Mouse (Mus musculus): ENCODE measurements at regions not wholly inside any gene's neighbourhood (a gene's known extent, or its start where the extent isn't known, plus 50 kb on each side); places are given as distances from the start of the nearest gene placed in this dataset.

GRCm38 (mm10) chr13:10741391-10741790, 380.7 kb upstream of the Chrm3 start:
- Histone ChIP-seq H3K27ac (no peak overlapping the region), H3K36me3 (replicated peaks; ENCODE audit: control insufficient read depth, insufficient read depth) (no peaks in the 10 kb centered on the region), H3K9ac (no peak overlapping the region), H3K4me1 (replicated peaks; ENCODE audit: control insufficient read depth, insufficient read depth, low read length) (no peaks in the 10 kb centered on the region), H3K27me3 (ENCODE audit: control insufficient read depth, insufficient read depth, low read length) (no peaks in the 10 kb centered on the region), H3K4me2 (replicated peaks) (no peak overlapping the region), H3K4me3 (replicated peaks; ENCODE audit: low read length) (no peak overlapping the region), H3K9me3 (ENCODE audit: control insufficient read depth, low read length) (no peaks in the 10 kb centered on the region)
- DNase-seq (ENCODE audit: low spot score) (no peak), ATAC-seq (ENCODE audit: low FRiP score) (no peak)
- 91% methylated on average over 2 of the region's 2 CpGs for WGBS

GRCm38 (mm10) chr13:10725745-10726171, 365.1 kb upstream of the Chrm3 start:
- H3K9ac ChIP-seq, result no peak overlapping the region
- ATAC-seq (ENCODE audit: low FRiP score), result no peak
- no peak for DNase-seq (ENCODE audit: low spot score)
- H3K9me3 ChIP-seq (ENCODE audit: control insufficient read depth, low read length), result no peaks in the 10 kb centered on the region
- no peaks in the 10 kb centered on the region for H3K27me3 ChIP-seq (ENCODE audit: control insufficient read depth, insufficient read depth, low read length)
- WGBS, result 58% methylated on average over 3 of the region's 3 CpGs
- H3K4me1 ChIP-seq (replicated peaks; ENCODE audit: control insufficient read depth, insufficient read depth, low read length), result no peaks in the 10 kb centered on the region
- no peak overlapping the region for H3K27ac ChIP-seq
- no peak overlapping the region for H3K4me3 ChIP-seq (replicated peaks; ENCODE audit: low read length)
- no peaks in the 10 kb centered on the region for H3K36me3 ChIP-seq (replicated peaks; ENCODE audit: control insufficient read depth, insufficient read depth)
- H3K4me2 ChIP-seq (replicated peaks), result no peak overlapping the region

GRCm38 (mm10) chr13:10725335-10725734, 364.7 kb upstream of the Chrm3 start:
- Histone ChIP-seq H3K4me1 (replicated peaks; ENCODE audit: control insufficient read depth, insufficient read depth, low read length) (no peaks in the 10 kb centered on the region), H3K36me3 (replicated peaks; ENCODE audit: control insufficient read depth, insufficient read depth) (no peaks in the 10 kb centered on the region), H3K4me3 (replicated peaks; ENCODE audit: low read length) (no peak overlapping the region), H3K4me2 (replicated peaks) (no peak overlapping the region), H3K27me3 (ENCODE audit: control insufficient read depth, insufficient read depth, low read length) (no peaks in the 10 kb centered on the region), H3K9me3 (ENCODE audit: control insufficient read depth, low read length) (no peaks in the 10 kb centered on the region), H3K9ac (no peak overlapping the region), H3K27ac (no peak overlapping the region)
- DNase-seq (ENCODE audit: low spot score), result no peak
- no peak for ATAC-seq (ENCODE audit: low FRiP score)
- 79% methylated on average over 5 of the region's 5 CpGs for WGBS

GRCm38 (mm10) chr13:10720639-10721038, 360.0 kb upstream of the Chrm3 start:
- no peaks in the 10 kb centered on the region for H3K9me3 ChIP-seq (ENCODE audit: control insufficient read depth, low read length)

GRCm38 (mm10) chr13:10711451-10711850, 350.8 kb upstream of the Chrm3 start:
- Histone ChIP-seq H3K27me3 (ENCODE audit: control insufficient read depth, insufficient read depth, low read length) (no peaks in the 10 kb centered on the region), H3K4me2 (replicated peaks) (no peak overlapping the region), H3K36me3 (replicated peaks; ENCODE audit: control insufficient read depth, insufficient read depth) (no peaks in the 10 kb centered on the region), H3K27ac (no peak overlapping the region), H3K4me1 (replicated peaks; ENCODE audit: control insufficient read depth, insufficient read depth, low read length) (no peaks in the 10 kb centered on the region), H3K9me3 (ENCODE audit: control insufficient read depth, low read length) (no peaks in the 10 kb centered on the region), H3K4me3 (replicated peaks; ENCODE audit: low read length) (no peak overlapping the region), H3K9ac (no peak overlapping the region)
- WGBS, result 78% methylated on average over 5 of the region's 5 CpGs
- DNase-seq (ENCODE audit: low spot score) (no peak), ATAC-seq (ENCODE audit: low FRiP score) (no peak)

More at GRCm38 (mm10) chr13:10720639-10721038, 360.0 kb upstream of the Chrm3 start:
- Histone ChIP-seq H3K4me2 (replicated peaks) (no peak overlapping the region), H3K4me3 (replicated peaks; ENCODE audit: low read length) (no peak overlapping the region), H3K36me3 (replicated peaks; ENCODE audit: control insufficient read depth, insufficient read depth) (no peaks in the 10 kb centered on the region), H3K9ac (no peak overlapping the region), H3K27ac (no peak overlapping the region), H3K4me1 (replicated peaks; ENCODE audit: control insufficient read depth, insufficient read depth, low read length) (no peaks in the 10 kb centered on the region), H3K27me3 (ENCODE audit: control insufficient read depth, insufficient read depth, low read length) (no peaks in the 10 kb centered on the region)
- DNase-seq (ENCODE audit: low spot score), result no peak
- no peak for ATAC-seq (ENCODE audit: low FRiP score)
- WGBS, result 91% methylated on average over 3 of the region's 3 CpGs

- Histone ChIP-seq H3K9ac (no peak overlapping the region), H3K27ac (no peak overlapping the region), H3K9me3 (ENCODE audit: control insufficient read depth, low read length) (no peaks in the 10 kb centered on the region), H3K36me3 (replicated peaks; ENCODE audit: control insufficient read depth, insufficient read depth) (no peaks in the 10 kb centered on the region), H3K27me3 (ENCODE audit: control insufficient read depth, insufficient read depth, low read length) (no peaks in the 10 kb centered on the region), H3K4me1 (replicated peaks; ENCODE audit: control insufficient read depth, insufficient read depth, low read length) (no peaks in the 10 kb centered on the region), H3K4me2 (replicated peaks) (no peak overlapping the region), H3K4me3 (replicated peaks; ENCODE audit: low read length) (no peak overlapping the region)
- WGBS, result 75% methylated on average over 4 of the region's 4 CpGs
- ATAC-seq (ENCODE audit: low FRiP score) (no peak), DNase-seq (ENCODE audit: low spot score) (no peak)
These were observed 350.3 kb upstream of the Chrm3 start for GRCm38 (mm10) chr13:10710909-10711308.

GRCm38 (mm10) chr13:10697146-10697545, 336.5 kb upstream of the Chrm3 start:
- Histone ChIP-seq H3K9ac (no peak overlapping the region), H3K4me2 (replicated peaks) (no peak overlapping the region), H3K36me3 (replicated peaks; ENCODE audit: control insufficient read depth, insufficient read depth) (no peaks in the 10 kb centered on the region), H3K4me1 (replicated peaks; ENCODE audit: control insufficient read depth, insufficient read depth, low read length) (no peaks in the 10 kb centered on the region), H3K9me3 (ENCODE audit: control insufficient read depth, low read length) (no peaks in the 10 kb centered on the region), H3K27ac (no peak overlapping the region), H3K4me3 (replicated peaks; ENCODE audit: low read length) (no peak overlapping the region), H3K27me3 (ENCODE audit: control insufficient read depth, insufficient read depth, low read length) (no peaks in the 10 kb centered on the region)
- ATAC-seq (ENCODE audit: low FRiP score) (no peak), DNase-seq (ENCODE audit: low spot score) (no peak)
- WGBS, result 97% methylated on average over 5 of the region's 5 CpGs

GRCm38 (mm10) chr13:10696181-10696977, 335.7 kb upstream of the Chrm3 start:
- ATAC-seq (ENCODE audit: low FRiP score) (no peak), DNase-seq (ENCODE audit: low spot score) (no peak)
- Histone ChIP-seq H3K27me3 (ENCODE audit: control insufficient read depth, insufficient read depth, low read length) (no peaks in the 10 kb centered on the region), H3K4me3 (replicated peaks; ENCODE audit: low read length) (no peak overlapping the region), H3K9me3 (ENCODE audit: control insufficient read depth, low read length) (no peaks in the 10 kb centered on the region), H3K4me1 (replicated peaks; ENCODE audit: control insufficient read depth, insufficient read depth, low read length) (no peaks in the 10 kb centered on the region), H3K9ac (no peak overlapping the region), H3K36me3 (replicated peaks; ENCODE audit: control insufficient read depth, insufficient read depth) (no peaks in the 10 kb centered on the region), H3K27ac (no peak overlapping the region), H3K4me2 (replicated peaks) (no peak overlapping the region)
- 89% methylated on average over 1 of the region's 1 CpGs for WGBS

GRCm38 (mm10) chr13:10691307-10691706, 330.7 kb upstream of the Chrm3 start:
- Histone ChIP-seq H3K4me1 (replicated peaks; ENCODE audit: control insufficient read depth, insufficient read depth, low read length) (no peaks in the 10 kb centered on the region), H3K9ac (no peak overlapping the region), H3K27me3 (ENCODE audit: control insufficient read depth, insufficient read depth, low read length) (no peaks in the 10 kb centered on the region), H3K4me3 (replicated peaks; ENCODE audit: low read length) (no peak overlapping the region), H3K36me3 (replicated peaks; ENCODE audit: control insufficient read depth, insufficient read depth) (no peaks in the 10 kb centered on the region), H3K9me3 (ENCODE audit: control insufficient read depth, low read length) (no peaks in the 10 kb centered on the region), H3K27ac (no peak overlapping the region), H3K4me2 (replicated peaks) (no peak overlapping the region)
- ATAC-seq (ENCODE audit: low FRiP score), result no peak
- DNase-seq (ENCODE audit: low spot score), result no peak
- 27% methylated on average over 2 of the region's 2 CpGs for WGBS

GRCm38 (mm10) chr13:10687379-10687778, 326.7 kb upstream of the Chrm3 start:
- 78% methylated on average over 5 of the region's 5 CpGs for WGBS
- Histone ChIP-seq H3K9ac (no peak overlapping the region), H3K4me2 (replicated peaks) (no peak overlapping the region), H3K27me3 (ENCODE audit: control insufficient read depth, insufficient read depth, low read length) (no peaks in the 10 kb centered on the region), H3K4me3 (replicated peaks; ENCODE audit: low read length) (no peak overlapping the region), H3K36me3 (replicated peaks; ENCODE audit: control insufficient read depth, insufficient read depth) (no peaks in the 10 kb centered on the region), H3K27ac (no peak overlapping the region), H3K9me3 (ENCODE audit: control insufficient read depth, low read length) (no peaks in the 10 kb centered on the region), H3K4me1 (replicated peaks; ENCODE audit: control insufficient read depth, insufficient read depth, low read length) (no peaks in the 10 kb centered on the region)
- DNase-seq (ENCODE audit: low spot score) (no peak), ATAC-seq (ENCODE audit: low FRiP score) (no peak)

Measured in hindbrain, embryonic 14.5 days (tissue).